Mouse (Mus musculus) urinary bladder, postnatal 10 days (tissue): ENCODE data around the gene Dnttip1.
A peak's percentile ranks its signal among the peaks of the same experiment; 100 is the strongest.

ENCODE experiments used
- DNase-seq: peaks from one replicate; pipeline ENCODE4 v3.0.0; 2022; ENCODE audit warnings: low spot score

The Dnttip1 gene

DNA sequence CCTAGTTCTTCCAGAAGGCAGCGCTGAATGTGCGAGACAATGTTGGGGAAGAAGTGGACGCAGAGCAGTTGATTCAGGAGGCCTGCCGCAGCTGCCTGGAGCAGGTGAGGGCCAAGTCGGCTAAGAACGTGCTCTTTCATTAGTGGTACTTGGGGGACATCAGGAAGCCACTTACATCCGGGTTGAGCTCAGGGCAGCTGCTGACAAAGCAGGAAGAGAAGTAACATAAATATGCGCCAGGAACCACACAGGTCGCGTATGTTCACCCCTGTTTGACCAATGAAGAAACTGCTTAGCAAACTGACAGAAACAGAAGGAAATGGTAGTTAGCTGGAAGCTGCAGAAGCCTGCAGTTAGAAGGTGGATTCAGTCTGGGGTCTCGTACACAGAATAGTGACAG, 8.3 kb downstream of the Dnttip1 start:
- DNase-seq, result no peak

- DNase-seq, result no peak
These were observed 9.0 kb downstream of the Dnttip1 start for GRCm38 (mm10) chr2:164754800-164755199.

- DNase-seq, result no peak
These were observed 12.1 kb downstream of the Dnttip1 start for GRCm38 (mm10) chr2:164757841-164758240.

DNA sequence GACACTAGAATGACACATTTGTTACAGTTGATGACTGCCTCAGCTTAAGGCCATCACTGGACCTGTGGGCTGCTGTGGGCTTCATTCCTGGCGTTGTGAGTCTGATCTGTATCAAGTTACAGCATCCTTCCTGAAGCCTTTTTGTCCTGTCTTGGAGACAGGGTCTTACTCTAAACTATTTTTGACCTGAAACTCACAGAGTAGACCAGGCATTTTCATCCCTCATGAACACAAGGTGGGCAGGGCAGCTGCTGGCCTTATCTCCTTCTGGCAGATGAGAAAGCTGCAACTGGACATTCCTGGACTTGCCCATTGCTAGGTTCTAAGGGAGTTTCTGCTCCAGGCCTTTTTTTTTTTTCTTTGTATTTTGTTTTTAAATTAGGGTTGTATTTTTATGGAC, 12.9 kb downstream of the Dnttip1 start:
- DNase-seq, result no peak

GRCm38 (mm10) chr2:164760059-164760833, 14.5 kb downstream of the Dnttip1 start:
- no peak for DNase-seq

DNA sequence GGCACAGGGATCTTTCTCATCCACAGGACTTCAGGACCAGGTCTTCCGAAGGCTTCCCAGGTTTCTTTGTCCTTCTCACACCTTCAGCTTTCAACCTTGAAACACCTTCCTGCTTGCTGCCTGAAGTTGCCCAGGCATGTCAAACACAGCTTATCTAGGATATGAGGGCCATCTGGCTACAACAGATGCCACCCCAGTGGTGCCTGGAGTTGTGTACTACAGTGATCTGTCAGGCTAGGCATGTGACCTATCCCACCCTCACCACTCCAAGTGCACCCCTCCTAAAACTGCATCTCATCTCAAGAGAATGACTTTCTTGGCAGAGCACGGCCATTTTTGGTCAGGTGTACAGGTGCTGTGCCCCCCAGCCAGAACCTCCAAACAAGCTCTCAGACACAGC, 15.7 kb downstream of the Dnttip1 start:
- no peak for DNase-seq

- no peak for DNase-seq
These were observed 16.2 kb downstream of the Dnttip1 start for GRCm38 (mm10) chr2:164761971-164762370.

DNA sequence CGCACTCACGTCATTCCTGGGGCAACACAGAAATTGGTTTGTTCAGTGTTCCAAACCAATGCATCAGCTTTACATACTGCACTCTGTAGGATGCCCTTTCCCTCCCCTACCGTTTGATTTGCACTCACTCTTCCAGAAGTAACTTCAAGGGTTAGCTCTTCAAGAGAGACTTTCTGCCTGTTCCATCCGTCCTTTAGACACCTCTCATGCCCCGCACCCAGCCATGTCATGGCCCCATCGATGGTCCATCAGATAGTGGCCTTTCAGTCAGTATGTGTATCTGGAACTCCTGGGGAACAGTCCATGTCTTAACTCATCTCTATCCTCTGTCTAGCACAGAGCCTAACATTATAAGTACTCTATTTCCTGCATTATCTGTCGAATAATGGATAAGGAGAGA, 16.8 kb downstream of the Dnttip1 start:
- DNase-seq, result no peak

DNA sequence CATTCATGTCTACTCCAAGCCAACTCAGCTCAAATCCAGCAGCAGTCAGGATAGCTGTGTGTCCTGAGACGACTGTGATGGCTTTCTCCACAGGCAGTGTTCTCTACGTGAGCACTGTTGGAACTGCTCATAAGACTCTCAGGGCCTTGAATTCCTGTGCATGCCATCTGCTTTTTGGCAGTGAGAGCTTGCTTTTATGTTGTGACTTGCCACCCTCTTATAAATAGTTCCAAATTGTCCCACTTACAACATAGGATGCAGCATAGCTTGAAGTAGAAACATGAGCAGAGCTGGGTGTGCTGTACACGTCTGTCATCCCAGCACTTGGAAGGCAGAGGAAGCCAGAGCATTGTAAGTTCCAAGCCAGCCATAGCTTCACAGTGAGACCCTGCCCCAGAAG, 20.1 kb downstream of the Dnttip1 start:
- DNase-seq, result no peak

DNA sequence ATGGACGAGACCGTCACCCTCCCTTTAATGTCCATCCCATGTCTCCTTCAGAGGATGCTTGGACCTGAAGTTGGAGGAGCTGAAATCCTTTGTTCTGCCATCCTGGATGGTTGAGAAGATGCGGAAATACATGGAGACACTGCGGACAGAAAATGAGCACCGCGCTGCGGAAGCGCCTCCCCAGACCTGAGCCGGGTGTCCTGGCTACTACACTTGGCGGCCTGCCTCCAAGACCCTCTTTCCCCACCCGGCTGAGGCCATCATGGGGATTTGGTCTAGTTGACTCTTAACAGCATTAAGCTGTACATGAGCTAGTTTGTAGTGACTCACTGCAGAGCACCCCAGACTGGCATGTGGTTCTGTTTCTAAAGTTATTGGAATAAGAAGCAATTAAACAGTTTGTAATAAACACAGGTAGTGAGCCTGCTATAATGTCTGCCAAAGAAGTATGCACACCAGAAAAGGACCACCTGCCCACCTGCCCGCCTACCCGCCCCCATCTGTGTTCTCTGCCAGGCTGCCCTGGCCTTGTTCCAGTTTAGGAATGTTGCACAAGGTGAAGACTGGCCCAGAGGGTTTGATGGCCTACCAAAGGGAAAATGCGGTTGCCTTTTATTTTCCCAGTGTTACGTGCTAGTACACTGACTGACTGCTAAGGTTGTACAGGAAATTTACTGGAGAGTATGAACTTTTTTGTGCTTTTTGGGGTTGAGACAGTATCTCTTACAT, 22.2 kb downstream of the Dnttip1 start:
- DNase-seq, result no peak

GRCm38 (mm10) chr2:164769258-164770037, 23.7 kb downstream of the Dnttip1 start, which contains the start of gene Ube2c:
Ube2c (plus strand) TSS chr2:164769898.
- DNase-seq, result peak; percentile 93

DNA sequence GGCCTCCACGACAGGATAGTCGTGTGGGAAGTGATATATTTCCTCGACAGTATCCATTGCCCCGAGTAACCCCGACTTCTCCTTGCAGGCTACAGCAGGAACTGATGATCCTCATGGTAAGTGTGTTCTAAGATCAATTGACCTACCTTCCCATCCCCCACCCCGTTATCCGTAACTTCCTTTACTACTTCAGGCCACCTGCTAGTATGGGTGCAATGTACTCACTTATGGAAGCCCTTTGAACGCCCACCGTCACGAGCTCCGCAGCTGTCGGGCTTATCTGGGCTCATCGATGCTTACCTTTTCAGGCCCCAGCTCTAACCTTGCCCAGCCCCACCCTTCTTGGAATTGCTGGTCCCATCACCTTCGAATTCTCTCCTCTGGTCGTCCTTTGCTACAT, 24.5 kb downstream of the Dnttip1 start:
- no peak for DNase-seq

GRCm38 (mm10) chr2:164771123-164771522, 25.3 kb downstream of the Dnttip1 start:
- DNase-seq, result no peak

GRCm38 (mm10) chr2:164773229-164773988, 27.6 kb downstream of the Dnttip1 start:
- no peak for DNase-seq

- no peak for DNase-seq
These were observed 28.2 kb downstream of the Dnttip1 start for GRCm38 (mm10) chr2:164773989-164774364.

DNA sequence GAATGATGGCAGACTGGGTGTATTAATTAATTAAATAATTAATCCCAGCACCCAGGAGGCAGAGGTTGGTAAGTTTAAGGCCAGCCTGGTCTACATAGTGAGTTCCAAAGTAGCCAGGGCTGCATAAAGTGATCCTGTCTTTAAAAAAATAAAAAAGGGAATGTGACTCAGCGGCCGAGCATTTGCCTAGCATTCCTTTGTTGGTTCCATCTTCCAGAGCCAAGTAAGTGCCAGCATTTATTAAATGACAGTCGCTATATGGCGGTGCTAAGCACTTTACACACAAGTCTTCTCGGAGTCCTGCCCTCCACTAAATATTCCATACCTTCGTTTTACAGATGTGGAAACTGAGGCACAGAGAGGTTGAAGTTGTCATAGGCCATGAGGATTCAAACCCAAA, 30.3 kb downstream of the Dnttip1 start:
- DNase-seq, result no peak

GRCm38 (mm10) chr2:164776801-164777200, 31.0 kb downstream of the Dnttip1 start:
- DNase-seq, result no peak

DNA sequence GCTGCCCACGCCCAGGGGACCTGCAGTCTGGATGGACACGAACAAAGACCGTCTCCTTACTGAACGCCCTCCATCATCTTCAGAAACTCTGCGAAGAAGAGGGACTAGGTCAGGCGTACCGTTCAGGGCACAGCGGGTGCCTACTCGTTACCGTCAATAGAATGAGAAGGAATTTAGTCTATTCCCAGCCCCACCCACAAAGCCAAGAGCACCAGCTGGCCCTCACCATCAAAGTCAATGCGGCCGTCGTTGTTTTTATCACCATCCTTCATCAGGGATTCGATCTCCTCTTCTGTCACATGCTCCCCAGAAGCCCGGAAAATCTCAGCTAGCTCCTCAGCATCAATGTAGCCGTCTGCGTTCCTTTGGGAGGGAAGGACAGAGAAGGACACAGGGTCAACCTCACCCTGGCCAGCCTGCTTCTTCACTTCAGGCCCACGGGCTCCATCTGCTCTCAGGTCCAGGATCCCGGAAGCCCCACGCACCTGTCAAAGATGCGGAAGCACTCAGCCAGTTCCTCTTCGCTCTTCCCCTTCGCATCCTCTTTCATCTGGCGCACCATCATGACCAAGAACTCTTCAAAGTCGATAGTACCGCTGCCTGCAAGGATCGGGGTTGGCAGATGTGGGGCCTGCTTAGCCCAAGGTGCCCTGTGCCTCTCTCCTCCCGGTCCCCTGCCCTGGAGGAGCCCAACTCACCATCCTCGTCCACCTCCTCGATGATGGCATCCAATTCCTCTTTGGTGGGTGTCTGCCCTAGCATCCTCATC, 31.6 kb downstream of the Dnttip1 start:
- no peak for DNase-seq

GRCm38 (mm10) chr2:164778015-164778287, 32.2 kb downstream of the Dnttip1 start:
- no peak for DNase-seq

DNA sequence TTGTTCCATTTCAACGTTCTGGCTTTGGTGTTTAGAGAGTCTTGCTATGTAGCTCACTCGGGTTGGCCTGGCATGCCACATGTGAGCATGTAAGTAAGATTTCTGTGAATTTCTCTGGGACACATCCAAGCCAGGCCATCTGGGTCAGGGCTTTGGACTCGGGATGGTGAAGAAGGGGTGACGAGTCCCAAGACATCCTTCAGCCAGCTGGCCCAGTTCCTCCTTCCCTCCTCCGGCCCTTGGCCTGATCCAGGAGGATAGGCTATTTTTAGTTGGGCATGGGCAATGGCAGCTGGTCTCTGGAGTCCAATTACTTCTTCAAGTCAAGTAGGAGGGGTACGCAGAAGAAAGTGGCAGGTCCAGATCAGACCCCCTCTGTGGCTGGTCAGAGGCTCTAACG, 33.0 kb downstream of the Dnttip1 start:
- DNase-seq, result no peak

DNA sequence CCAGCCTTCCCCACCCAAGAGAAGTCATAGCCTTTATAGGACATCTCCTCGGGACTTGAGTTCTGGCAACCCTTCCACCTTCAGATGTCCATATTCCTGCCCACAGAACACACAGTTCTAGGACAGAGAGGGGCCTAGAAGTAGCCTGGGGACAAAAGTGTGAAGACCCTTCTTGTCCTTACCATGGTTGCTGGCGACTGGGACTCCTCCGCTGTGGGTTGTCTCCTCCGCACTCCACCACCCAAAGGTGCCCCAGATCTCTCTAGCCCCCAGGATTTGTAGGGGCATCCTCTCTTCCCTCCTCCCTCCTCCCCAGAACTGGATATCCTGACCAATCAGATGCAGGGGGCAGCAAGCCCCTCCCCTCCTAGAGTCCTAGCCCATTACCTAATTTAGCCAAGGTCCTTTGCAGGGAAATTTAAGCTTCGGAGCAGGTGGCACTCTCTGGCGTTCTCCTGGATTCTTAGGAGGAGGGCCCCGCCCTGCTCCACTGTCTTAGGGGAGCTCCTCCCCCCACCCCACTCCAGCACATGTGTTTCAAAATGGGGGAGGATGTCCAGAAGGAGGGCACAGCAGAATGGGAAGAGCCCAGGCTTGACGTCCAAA, 33.8 kb downstream of the Dnttip1 start, which contains the start of gene Tnnc2:
Gene Tnnc2, minus strand, starts transcription at position 487 of the 606 bp plus-strand sequence.
- no peak for DNase-seq
